In the genomic region with DNA sequence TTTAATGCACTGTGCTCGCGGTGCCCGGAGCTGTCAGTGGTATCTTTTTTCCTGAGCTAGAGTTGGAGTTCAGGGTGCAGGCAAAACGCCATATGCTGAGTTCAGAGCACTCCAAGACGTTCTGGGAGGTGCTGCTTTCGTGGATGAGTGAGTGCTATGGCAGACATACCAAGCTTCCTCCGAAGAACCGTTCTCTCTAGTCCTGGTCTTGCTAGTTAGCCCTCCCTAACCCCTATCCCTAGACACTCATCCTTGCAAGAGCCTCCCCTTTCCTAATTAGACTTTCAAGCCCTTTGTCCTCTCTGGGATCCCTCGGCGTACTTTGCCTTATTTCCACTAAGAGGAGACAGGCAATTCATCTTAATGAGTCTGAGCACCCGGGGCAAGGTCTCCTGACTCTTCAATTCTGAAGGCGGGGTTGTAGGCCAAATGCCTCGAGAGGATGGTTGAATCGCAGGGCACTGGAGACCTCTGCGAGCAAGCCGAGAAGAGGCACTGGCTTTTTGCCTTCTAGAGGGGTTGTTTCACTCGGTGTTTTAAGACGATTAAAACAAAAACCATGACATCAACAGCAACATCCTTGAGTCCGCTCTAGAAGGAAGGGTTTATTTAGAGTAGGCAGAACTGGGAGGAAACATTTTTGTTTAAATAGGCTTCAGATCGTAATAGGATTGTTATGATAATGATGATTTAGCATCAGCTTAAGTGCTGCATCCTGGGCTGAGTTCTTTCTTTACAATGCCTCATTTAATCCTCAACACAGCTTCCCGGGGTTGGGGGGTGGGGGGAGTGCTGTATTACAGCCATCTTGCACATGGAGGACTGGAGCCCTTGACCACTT, we compare ENCODE assay signal across 8 mouse cellular contexts.
A peak's percentile ranks its signal among the peaks of the same experiment; 100 is the strongest.
DNase-seq lines count a peak whose midpoint lies in the region; ATAC-seq and TF ChIP-seq lines count a peak whose summit lies in the region.

No protein-coding gene starts in this region.

- no peak overlapping the region for H3K27ac ChIP-seq in heart, postnatal 0 days (ENCODE audit: low read depth)
- H3K27ac ChIP-seq in intestine, embryonic 16.5 days (ENCODE audit: low read length) = 0 out of 2 replicates have a peak overlapping the region, but pooled peaks have one; percentile 3
- peak overlapping the region; percentile 69 for H3K27ac ChIP-seq in midbrain, embryonic 12.5 days (replicated peaks)

- no peak for TF ChIP-seq CTCF in heart, postnatal 0 days (IDR thresholded peaks at IDR 0.05; ENCODE audit: low read depth)

- peak overlapping the region; percentile 48 for H3K4me2 ChIP-seq in heart, postnatal 0 days (ENCODE audit: low read depth, low read length)
- H3K4me2 ChIP-seq in intestine, embryonic 16.5 days (ENCODE audit: low read depth, low read length) = peak overlapping the region; percentile 20
- H3K4me2 ChIP-seq in midbrain, embryonic 12.5 days (replicated peaks) = peak overlapping the region; percentile 45

- no peaks in the 10 kb centered on the region for H3K27me3 ChIP-seq in heart, postnatal 0 days (ENCODE audit: control insufficient read depth, insufficient read depth, low read length)
- no peaks in the 10 kb centered on the region for H3K27me3 ChIP-seq in intestine, embryonic 16.5 days (replicated peaks; ENCODE audit: control insufficient read depth, insufficient read depth, low read length)
- peaks cover 52% of the 10 kb centered on the region for H3K27me3 ChIP-seq in midbrain, embryonic 12.5 days

- 32% methylated on average over 21 of the region's 21 CpGs for WGBS in heart, postnatal 0 days
- 10% methylated on average over 21 of the region's 21 CpGs for WGBS in intestine, embryonic 16.5 days
- WGBS in midbrain, embryonic 12.5 days = 2% methylated on average over 21 of the region's 21 CpGs

- no peak for ATAC-seq in heart, postnatal 0 days (ENCODE audit: insufficient read depth, low read depth)
- peak; percentile 69 for ATAC-seq in intestine, embryonic 16.5 days
- peak; percentile 45 for ATAC-seq in midbrain, embryonic 12.5 days (ENCODE audit: low FRiP score, low read depth)

- H3K9ac ChIP-seq in heart, postnatal 0 days (replicated peaks; ENCODE audit: low read depth, low read length) = no peak overlapping the region
- H3K9ac ChIP-seq in intestine, embryonic 16.5 days (ENCODE audit: low read depth, low read length) = no peak overlapping the region
- H3K9ac ChIP-seq in midbrain, embryonic 12.5 days (replicated peaks) = no peak overlapping the region

- H3K36me3 ChIP-seq in heart, postnatal 0 days (replicated peaks; ENCODE audit: control insufficient read depth, insufficient read depth, low read length) = no peaks in the 10 kb centered on the region
- H3K36me3 ChIP-seq in intestine, embryonic 16.5 days (ENCODE audit: control insufficient read depth, insufficient read depth, low read length) = no peaks in the 10 kb centered on the region
- H3K36me3 ChIP-seq in midbrain, embryonic 12.5 days = no peaks in the 10 kb centered on the region

- H3K9me3 ChIP-seq in heart, postnatal 0 days (replicated peaks; ENCODE audit: control insufficient read depth, low read length) = no peaks in the 10 kb centered on the region
- no peaks in the 10 kb centered on the region for H3K9me3 ChIP-seq in intestine, embryonic 16.5 days (ENCODE audit: control insufficient read depth, low read length)
- H3K9me3 ChIP-seq in midbrain, embryonic 12.5 days = no peaks in the 10 kb centered on the region

- 0 out of 2 replicates have a peak, but pooled peaks cover 18% of the 10 kb centered on the region for H3K4me1 ChIP-seq in heart, postnatal 0 days (ENCODE audit: control insufficient read depth, insufficient read depth)
- H3K4me1 ChIP-seq in intestine, embryonic 16.5 days (ENCODE audit: control insufficient read depth, insufficient read depth, low read length) = peaks cover 29% of the 10 kb centered on the region
- peaks cover 39% of the 10 kb centered on the region for H3K4me1 ChIP-seq in midbrain, embryonic 12.5 days

- no peak for DNase-seq in heart, postnatal 0 days (ENCODE audit: low spot score)
- DNase-seq in heart, adult 9 months (ENCODE audit: low spot score in 2 of 2) = no peak
- DNase-seq in embryo, embryonic 10.5 days (ENCODE audit: low spot score) = peak; percentile 84
- no peak for DNase-seq in frontal cortex, adult 2 months (ENCODE audit: extremely low spot score in 1 of 2, low spot score in 1 of 2)
- no peak for DNase-seq in layer of hippocampus, postnatal 10 days (ENCODE audit: low spot score in 2 of 2)
- DNase-seq in frontal cortex, postnatal 10 days (ENCODE audit: low spot score in 2 of 2) = no peak

- no peak overlapping the region for H3K4me3 ChIP-seq in heart, postnatal 0 days (ENCODE audit: low read depth, low read length)
- H3K4me3 ChIP-seq in intestine, embryonic 16.5 days (ENCODE audit: low read length) = no peak overlapping the region
- H3K4me3 ChIP-seq in midbrain, embryonic 12.5 days = peak overlapping the region; percentile 15

- no peak for TF ChIP-seq EP300 in heart, postnatal 0 days (IDR thresholded peaks at IDR 0.05; ENCODE audit: low read depth)
